Comparison of ENCODE assay signal across 8 mouse cellular contexts in genomic region chr8:71376423-71377030, GRCm38 (mm10). TPM values are rescaled to one million over a fixed set of nuclear protein-coding genes. Genes with fewer than 3 reads are reported as not detected.
DNase-seq lines count a peak whose midpoint lies in the region; ATAC-seq and TF ChIP-seq lines count a peak whose summit lies in the region.

No protein-coding gene starts in this region.

- peak; percentile 66 for DNase-seq in cerebellum, adult 11-12 months
- no peak for DNase-seq in cerebellum, adult 11 months
- DNase-seq in ES-E14 (ENCODE audit: low read depth, low spot score), result no peak
- DNase-seq in liver, embryonic 14.5 days (ENCODE audit: low read depth in 3 of 3, low spot score in 3 of 3), result no peak
- DNase-seq in thymus, postnatal 25 days, result no peak
- DNase-seq in left cerebral cortex, adult 11 months (ENCODE audit: low spot score), result no peak
- DNase-seq in layer of hippocampus, adult 11-12 months (ENCODE audit: low spot score), result no peak

- H3K36me3 ChIP-seq in ES-E14 (ENCODE audit: control insufficient read depth, insufficient read depth, low read length, poor library complexity, severe bottlenecking), result peaks cover 7% of the 10 kb centered on the region; the same call in 1 of the 2 replicates
- H3K36me3 ChIP-seq in hindbrain, embryonic 15.5 days, result peaks cover 14% of the 10 kb centered on the region; the same call in 1 of the 2 replicates
- no peaks in the 10 kb centered on the region; the same call in 1 of the 2 replicates for H3K36me3 ChIP-seq in liver, embryonic 14.5 days (replicated peaks; ENCODE audit: control insufficient read depth, insufficient read depth, low read depth)

- TF ChIP-seq EP300 in liver, embryonic 14.5 days (IDR thresholded peaks at IDR 0.05; ENCODE audit: low read depth), result no peak

- no peak for ATAC-seq in hindbrain, embryonic 15.5 days (ENCODE audit: low FRiP score, low read depth)
- ATAC-seq in liver, embryonic 14.5 days (ENCODE audit: insufficient read depth), result no peak

- H3K4me2 ChIP-seq in hindbrain, embryonic 15.5 days, result peak overlapping the region; percentile 67
- peak overlapping the region; percentile 61; the same call in 1 of the 2 replicates for H3K4me2 ChIP-seq in liver, embryonic 14.5 days (ENCODE audit: low read depth)

- no peak for TF ChIP-seq CTCF in liver, embryonic 14.5 days (IDR thresholded peaks at IDR 0.05; ENCODE audit: low read depth)

- H3K9ac ChIP-seq in ES-E14 (ENCODE audit: insufficient read depth, low read depth, low read length, poor library complexity, severe bottlenecking), result no peak overlapping the region
- H3K9ac ChIP-seq in hindbrain, embryonic 15.5 days, result peak overlapping the region; percentile 48
- no peak overlapping the region for H3K9ac ChIP-seq in liver, embryonic 14.5 days (replicated peaks)

- WGBS in hindbrain, embryonic 15.5 days, result 30% methylated on average over 8 of the region's 8 CpGs
- 52% methylated on average over 8 of the region's 8 CpGs for WGBS in liver, embryonic 14.5 days (ENCODE audit: insufficient replicate concordance)

- H3K9me3 ChIP-seq in ES-E14 (ENCODE audit: control insufficient read depth, insufficient read depth, low read depth, low read length), result no peaks in the 10 kb centered on the region
- H3K9me3 ChIP-seq in hindbrain, embryonic 15.5 days, result no peaks in the 10 kb centered on the region
- no peaks in the 10 kb centered on the region for H3K9me3 ChIP-seq in liver, embryonic 14.5 days (ENCODE audit: control insufficient read depth, low read length)

- H3K27ac ChIP-seq in ES-E14 (ENCODE audit: insufficient read depth, low read depth, low read length, poor library complexity, severe bottlenecking), result no peak overlapping the region
- H3K27ac ChIP-seq in hindbrain, embryonic 15.5 days (replicated peaks), result peak overlapping the region; percentile 72
- H3K27ac ChIP-seq in liver, embryonic 14.5 days, result no peak overlapping the region

- H3K4me1 ChIP-seq in ES-E14 (ENCODE audit: control insufficient read depth in 2 of 2, insufficient read depth in 2 of 2, low read length in 2 of 2, poor library complexity in 1 of 2), result peaks cover 3 to 30% of the 10 kb centered on the region in 2 experiments; a peak in 3 of 4 replicates
- H3K4me1 ChIP-seq in hindbrain, embryonic 15.5 days (replicated peaks), result peaks cover 59% of the 10 kb centered on the region
- H3K4me1 ChIP-seq in liver, embryonic 14.5 days (replicated peaks; ENCODE audit: control insufficient read depth in 2 of 2, insufficient read depth in 2 of 2, low read length in 1 of 2), result peaks cover 8 to 14% of the 10 kb centered on the region in 2 experiments; a peak in 3 of 4 replicates

- no peaks in the 10 kb centered on the region for H3K27me3 ChIP-seq in hindbrain, embryonic 15.5 days
- H3K27me3 ChIP-seq in liver, embryonic 14.5 days (ENCODE audit: control insufficient read depth, insufficient read depth, low read length), result peaks cover 23% of the 10 kb centered on the region

- in situ Hi-C loops in ES-E14 (cut with MboI; ENCODE audit: low sequenced_read_pairs in 2 of 2, unreplicated experiment in 2 of 2), result no loop called here

- peak overlapping the region; percentile 52 to 63; a peak in 2 of 4 replicates for H3K4me3 ChIP-seq in ES-E14 (ENCODE audit: insufficient read depth in 1 of 2, low read depth in 1 of 2, low read length in 2 of 2, poor library complexity in 1 of 2, severe bottlenecking in 1 of 2)
- peak overlapping the region; percentile 40 for H3K4me3 ChIP-seq in hindbrain, embryonic 15.5 days
- H3K4me3 ChIP-seq in liver, embryonic 14.5 days (ENCODE audit: insufficient read depth in 1 of 2, low read depth in 2 of 2, low read length in 2 of 2), result no peak overlapping the region

TF ChIP-seq in ES-E14, 5 proteins besides CTCF, POLR2A, EP300 and RAD21:
- TF ChIP-seq CHD2 (IDR thresholded peaks at IDR 0.05; ENCODE audit: low read depth, low read length), result no peak
- TF ChIP-seq HCFC1 (IDR thresholded peaks at IDR 0.05; ENCODE audit: borderline replicate concordance, insufficient read depth, low read length), result no peak
- no peak for TF ChIP-seq MAFK (IDR thresholded peaks at IDR 0.05; ENCODE audit: insufficient read depth, low read depth, low read length)
- no peak for TF ChIP-seq ZNF384 (IDR thresholded peaks at IDR 0.05; ENCODE audit: low read depth, low read length)
- TF ChIP-seq ZC3H11A (IDR thresholded peaks at IDR 0.05; ENCODE audit: borderline replicate concordance, low read depth, low read length), result no peak

RNA-seq across cellular contexts. Expression of gene Nr2f6, which starts 5.2 kb away (rescaled TPM):
- 52.8 and 63.1 TPM in 2 replicates for total RNA-seq in ES-E14 (2012; rRNA removed)
- polyA plus RNA-seq in hindbrain, embryonic 15.5 days (2015; fragmentation: Nextera tagmentation; extraction: Ambion mirVana), result 29.3 and 31.4 TPM in 2 replicates
- 20.8 and 23.4 TPM in 2 replicates for polyA plus RNA-seq in liver, embryonic 14.5 days (2012; rRNA removed)
- polyA plus RNA-seq in liver, embryonic 14.5 days (2014; fragmentation: Nextera tagmentation; extraction: Ambion mirVana), result 19.1 and 22.4 TPM in 2 replicates

RNA-seq across cellular contexts. Expression of gene Ocel1, which starts 5.4 kb away (rescaled TPM):
- 7.4 and 9.4 TPM in 2 replicates for total RNA-seq in ES-E14 (2012; rRNA removed)
- 6.6 and 7.4 TPM in 2 replicates for polyA plus RNA-seq in hindbrain, embryonic 15.5 days (2015; fragmentation: Nextera tagmentation; extraction: Ambion mirVana)
- polyA plus RNA-seq in liver, embryonic 14.5 days (2012; rRNA removed), result 2.8 and 3.1 TPM in 2 replicates
- polyA plus RNA-seq in liver, embryonic 14.5 days (2014; fragmentation: Nextera tagmentation; extraction: Ambion mirVana), result 1.9 and 2.8 TPM in 2 replicates

RNA-seq across cellular contexts. Expression of gene Use1, which starts 9.9 kb away (rescaled TPM):
- total RNA-seq in ES-E14 (2012; rRNA removed), result 112 and 144 TPM in 2 replicates
- 113 TPM in 2 replicates for polyA plus RNA-seq in hindbrain, embryonic 15.5 days (2015; fragmentation: Nextera tagmentation; extraction: Ambion mirVana)
- polyA plus RNA-seq in liver, embryonic 14.5 days (2012; rRNA removed), result 41.9 and 57.2 TPM in 2 replicates
- polyA plus RNA-seq in liver, embryonic 14.5 days (2014; fragmentation: Nextera tagmentation; extraction: Ambion mirVana), result 46.5 and 48.2 TPM in 2 replicates

RNA-seq across cellular contexts. Expression of gene Ushbp1, which starts 19.1 kb away (rescaled TPM):
- 2.0 and 2.4 TPM in 2 replicates for total RNA-seq in ES-E14 (2012; rRNA removed)
- polyA plus RNA-seq in hindbrain, embryonic 15.5 days (2015; fragmentation: Nextera tagmentation; extraction: Ambion mirVana), result 7.6 and 7.7 TPM in 2 replicates
- 3.1 and 3.5 TPM in 2 replicates for polyA plus RNA-seq in liver, embryonic 14.5 days (2012; rRNA removed)
- 1.5 and 1.9 TPM in 2 replicates for polyA plus RNA-seq in liver, embryonic 14.5 days (2014; fragmentation: Nextera tagmentation; extraction: Ambion mirVana)

RNA-seq across cellular contexts. Expression of gene Babam1, which starts 20.1 kb away (rescaled TPM):
- 40.7 and 47.4 TPM in 2 replicates for total RNA-seq in ES-E14 (2012; rRNA removed)
- 96.4 and 99.4 TPM in 2 replicates for polyA plus RNA-seq in hindbrain, embryonic 15.5 days (2015; fragmentation: Nextera tagmentation; extraction: Ambion mirVana)
- 53.6 and 61.2 TPM in 2 replicates for polyA plus RNA-seq in liver, embryonic 14.5 days (2012; rRNA removed)
- 50.6 and 52.3 TPM in 2 replicates for polyA plus RNA-seq in liver, embryonic 14.5 days (2014; fragmentation: Nextera tagmentation; extraction: Ambion mirVana)

Comparison
In these comparisons a context has a peak if more than half of its experiments do, and no peak if none do; other contexts are left out.
1. H3K4me3 ChIP-seq: peak in ES-E14 (2 of 2) and hindbrain, embryonic 15.5 days (single experiment); none in liver, embryonic 14.5 days (0 of 2).